Mouse (Mus musculus) midbrain, embryonic 16.5 days (tissue): ENCODE results near the gene Sdhd. TPM values are rescaled to one million over a fixed set of nuclear protein-coding genes. Genes with fewer than 3 reads are reported as not detected.

ENCODE experiments used
- ATAC-seq: fragments of 200-750 bp; cut with Nextera tagmentation; 2 replicates; pipeline ENCODE4 v1.8.0; 2017; ENCODE audit warnings: moderate TSS enrichment
- H3K27ac ChIP-seq: fragments of 300-500 bp; sonication (generic); 2 replicates; pipeline ENCODE4 v1.5.1; 2014; ENCODE audit warnings: mild to moderate bottlenecking, low read length, mixed read lengths
- H3K27me3 ChIP-seq: fragments of 300-500 bp; sonication (generic); 2 replicates; pipeline ENCODE4 v1.6.1; 2014; ENCODE audit warnings: low read depth, low read length, mixed read lengths; ENCODE audit not compliant: control insufficient read depth, insufficient read depth
- H3K36me3 ChIP-seq: fragments of 300-500 bp; sonication (generic); 2 replicates; pipeline ENCODE4 v1.6.1; 2014; ENCODE audit warnings: mild to moderate bottlenecking, low read length, moderate library complexity, mixed read lengths; ENCODE audit not compliant: control insufficient read depth, insufficient read depth
- H3K4me1 ChIP-seq: fragments of 300-500 bp; sonication (generic); 2 replicates; pipeline ENCODE4 v1.6.1; 2014; ENCODE audit warnings: mild to moderate bottlenecking, low read length, mixed read lengths; ENCODE audit not compliant: control insufficient read depth, insufficient read depth
- H3K4me2 ChIP-seq: fragments of 300-500 bp; sonication (generic); 2 replicates; pipeline ENCODE4 v1.6.1; 2014; ENCODE audit warnings: mild to moderate bottlenecking, low read length, mixed read lengths
- H3K4me3 ChIP-seq: fragments of 300-500 bp; sonication (generic); 2 replicates; pipeline ENCODE4 v1.5.1; 2014; ENCODE audit warnings: low read depth, mild to moderate bottlenecking, low read length, moderate library complexity, mixed read lengths
- H3K9ac ChIP-seq: fragments of 300-500 bp; sonication (generic); 2 replicates; pipeline ENCODE4 v1.6.1; 2014; ENCODE audit warnings: low read depth, low read length, mixed read lengths
- H3K9me3 ChIP-seq: fragments of 300-500 bp; sonication (generic); replicated peaks from 2 replicates; pipeline ENCODE4 v1.6.1; 2014; ENCODE audit warnings: mild to moderate bottlenecking, low read length, mixed read lengths; ENCODE audit not compliant: control insufficient read depth, poor library complexity, severe bottlenecking
- WGBS: fragments of 180-500 bp; shearing (Covaris S2); extraction: QIAGEN DNeasy Blood & Tissue Kit; methylation state at CpG from one replicate; pipeline ENCODE4 v1.1.7; 2014; 5-methylcytosine and 5-hydroxymethylcytosine counted together
- polyA plus RNA-seq: library from polyadenylated mRNA; unstranded; fragments of >200 nt; fragmentation: Nextera tagmentation; extraction: Ambion mirVana; gene quantifications from 2 replicates; pipeline ENCODE4 v1.2.1, GENCODE M21; 2015

Gene Sdhd
- polyA plus RNA-seq, 1 experiment from 2014 or later, result 248 TPM

GRCm38 (mm10) chr9:50552206-50552605, 51.4 kb downstream of the Sdhd start:
- WGBS, result 90% methylated on average over 5 of the region's 5 CpGs
- ATAC-seq, result no peak

GRCm38 (mm10) chr9:50548936-50549335, 54.7 kb downstream of the Sdhd start:
- 88% methylated on average over 4 of the region's 4 CpGs for WGBS
- no peak overlapping the region for H3K27ac ChIP-seq
- H3K9me3 ChIP-seq, result no peaks in the 10 kb centered on the region
- no peak overlapping the region for H3K4me2 ChIP-seq
- no peaks in the 10 kb centered on the region for H3K27me3 ChIP-seq
- H3K36me3 ChIP-seq, result no peaks in the 10 kb centered on the region
- H3K4me1 ChIP-seq, result no peaks in the 10 kb centered on the region
- no peak overlapping the region for H3K9ac ChIP-seq
- no peak overlapping the region for H3K4me3 ChIP-seq
- ATAC-seq, result no peak

More at GRCm38 (mm10) chr9:50552206-50552605, 51.4 kb downstream of the Sdhd start:
- Histone ChIP-seq H3K36me3 (no peaks in the 10 kb centered on the region), H3K27me3 (no peaks in the 10 kb centered on the region), H3K4me3 (no peak overlapping the region), H3K9me3 (no peaks in the 10 kb centered on the region), H3K4me2 (no peak overlapping the region), H3K4me1 (peaks cover 9% of the 10 kb centered on the region; the same call in 1 of the 2 replicates), H3K9ac (no peak overlapping the region), H3K27ac (no peak overlapping the region)

- ATAC-seq, result no peak
- no peak overlapping the region for H3K9ac ChIP-seq
- H3K27ac ChIP-seq, result no peak overlapping the region
- no peaks in the 10 kb centered on the region for H3K36me3 ChIP-seq
- no peaks in the 10 kb centered on the region for H3K4me1 ChIP-seq
- 58% methylated on average over 5 of the region's 5 CpGs for WGBS
- H3K4me2 ChIP-seq, result no peak overlapping the region
- no peak overlapping the region for H3K4me3 ChIP-seq
- H3K27me3 ChIP-seq, result no peaks in the 10 kb centered on the region
- H3K9me3 ChIP-seq, result no peaks in the 10 kb centered on the region
These were observed 55.6 kb downstream of the Sdhd start for GRCm38 (mm10) chr9:50547859-50548478.

Other genes with a start within 250 kb of the Sdhd start
- 0.53 and 0.75 TPM in 2 replicates for gene Plet1, start 109.3 kb downstream of the Sdhd start, polyA plus RNA-seq
- 114 and 124 TPM in 2 replicates for gene Pts, start 75.1 kb downstream of the Sdhd start, polyA plus RNA-seq
- 21.0 and 26.0 TPM in 2 replicates for gene Il18, start 49.0 kb downstream of the Sdhd start, polyA plus RNA-seq
- gene Bco2, start 48.6 kb downstream of the Sdhd start, polyA plus RNA-seq, result 0.44 and 0.60 TPM in 2 replicates
- 0.24 and 0.28 TPM in 2 replicates for gene Tex12, start 42.5 kb downstream of the Sdhd start, polyA plus RNA-seq
- 325 and 329 TPM in 2 replicates for gene Timm8b, start 98 bp upstream of the Sdhd start, polyA plus RNA-seq
- 5.7 and 5.9 TPM in 2 replicates for gene Pih1d2, start 13.5 kb upstream of the Sdhd start, polyA plus RNA-seq
- gene Nkapd1, start 13.7 kb upstream of the Sdhd start, polyA plus RNA-seq, result 16.4 and 19.8 TPM in 2 replicates
- 47.0 and 54.3 TPM in 2 replicates for gene Dlat, start 56.0 kb upstream of the Sdhd start, polyA plus RNA-seq
- 37.8 and 41.0 TPM in 2 replicates for gene Dixdc1, start 135.7 kb upstream of the Sdhd start, polyA plus RNA-seq
- gene 2310030G06Rik, start 142.7 kb upstream of the Sdhd start, polyA plus RNA-seq, result 1.2 and 2.5 TPM in 2 replicates
- 8.1 and 9.1 TPM in 2 replicates for gene Cryab, start 147.5 kb upstream of the Sdhd start, polyA plus RNA-seq
- 0.84 and 0.91 TPM in 2 replicates for gene Hspb2, start 148.5 kb upstream of the Sdhd start, polyA plus RNA-seq
- 10.7 and 11.7 TPM in 2 replicates for gene Fdxacb1, start 164.4 kb upstream of the Sdhd start, polyA plus RNA-seq
- gene Alg9, start 171.2 kb upstream of the Sdhd start, polyA plus RNA-seq, result 57.2 and 61.5 TPM in 2 replicates
- gene 1110032A03Rik, start 171.7 kb upstream of the Sdhd start, polyA plus RNA-seq, result 46.7 and 56.0 TPM in 2 replicates
- 38.8 and 42.7 TPM in 2 replicates for gene Ppp2r1b, start 241.5 kb upstream of the Sdhd start, polyA plus RNA-seq